Mouse (Mus musculus): Measurements from ENCODE around the gene Nhlrc4. TPM values are rescaled to one million over a fixed set of nuclear protein-coding genes. Genes with fewer than 3 reads are reported as not detected.

The Nhlrc4 gene
- total RNA-seq, 2 experiments from 2014 or later: 0.52 TPM; not detected in 1

DNA sequence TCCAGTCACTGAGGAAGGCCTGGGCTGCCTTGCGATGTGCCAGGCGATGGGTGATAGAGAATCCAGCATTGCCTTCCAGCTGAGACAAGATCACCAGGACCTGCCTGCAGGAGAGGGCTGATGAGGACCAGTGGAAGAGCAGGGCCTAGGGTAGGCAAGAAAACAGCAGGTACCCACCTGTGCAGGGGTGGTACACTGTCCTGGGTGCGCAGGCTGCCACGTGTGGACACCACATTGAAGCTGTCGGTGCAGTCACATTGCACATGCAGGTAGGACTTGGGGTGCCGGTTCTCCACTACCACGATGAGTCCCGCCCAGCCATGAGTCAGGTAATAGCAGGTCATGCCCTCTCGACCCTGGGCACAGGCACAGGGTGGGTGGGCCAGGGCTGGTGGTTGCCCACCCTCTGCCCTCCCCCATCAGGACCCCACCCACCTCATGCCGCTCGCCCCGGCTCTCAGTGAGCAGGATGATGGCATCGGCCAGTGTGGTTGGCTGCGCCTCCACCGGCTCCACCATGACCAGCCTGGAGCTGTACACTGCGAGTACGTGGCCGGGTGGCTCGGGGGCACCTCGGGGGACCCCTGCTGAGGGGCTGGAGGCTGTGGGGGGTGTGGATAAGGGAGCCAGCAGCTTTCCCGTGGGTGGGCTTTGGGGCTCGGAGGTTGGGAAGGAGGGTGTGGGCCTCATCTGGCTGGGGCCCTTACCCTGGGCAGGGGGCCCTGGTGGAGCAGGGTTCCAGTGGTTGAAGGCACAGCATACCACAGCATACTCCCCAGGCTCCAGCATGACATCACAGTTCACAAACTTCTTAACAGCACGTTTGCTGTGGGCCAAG is 15.1 kb upstream of the Nhlrc4 start:
- DNase-seq (ENCODE audit: extremely low spot score in 1 of 2, low spot score in 1 of 2): no peak

GRCm38 (mm10) chr17:25958771-25959494 is 14.2 kb upstream of the Nhlrc4 start:
- DNase-seq (ENCODE audit: extremely low spot score in 1 of 2, low spot score in 1 of 2): no peak

DNA sequence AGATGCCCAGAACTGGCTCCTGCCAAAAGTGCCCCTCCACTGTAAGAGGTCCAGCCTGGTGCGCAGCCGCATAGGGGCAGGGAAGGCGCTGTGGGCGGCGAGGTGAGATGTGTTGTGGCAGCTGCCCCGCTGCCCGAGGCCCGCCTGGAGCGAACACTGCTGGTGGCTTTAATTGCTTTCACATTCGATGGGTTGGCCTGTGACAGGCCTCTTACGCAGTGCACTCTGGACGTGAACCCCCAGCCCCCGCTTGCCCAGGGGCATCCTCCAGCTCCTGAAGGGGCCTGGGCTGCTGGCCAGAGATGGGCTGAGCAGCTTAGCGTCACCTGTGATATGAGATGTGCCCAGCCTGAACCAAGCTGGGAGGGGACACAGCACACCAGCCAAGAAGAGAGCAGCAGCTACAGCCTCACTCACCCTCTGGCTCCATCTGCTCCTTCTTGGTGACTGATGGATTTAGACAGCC is 12.9 kb upstream of the Nhlrc4 start:
- no peak for DNase-seq (ENCODE audit: extremely low spot score in 1 of 2, low spot score in 1 of 2)

- DNase-seq (ENCODE audit: extremely low spot score in 1 of 2, low spot score in 1 of 2): no peak
These were observed 11.9 kb upstream of the Nhlrc4 start for GRCm38 (mm10) chr17:25956631-25957030.

GRCm38 (mm10) chr17:25956201-25956600 is 11.4 kb upstream of the Nhlrc4 start:
- DNase-seq (ENCODE audit: extremely low spot score in 1 of 2, low spot score in 1 of 2): no peak

DNA sequence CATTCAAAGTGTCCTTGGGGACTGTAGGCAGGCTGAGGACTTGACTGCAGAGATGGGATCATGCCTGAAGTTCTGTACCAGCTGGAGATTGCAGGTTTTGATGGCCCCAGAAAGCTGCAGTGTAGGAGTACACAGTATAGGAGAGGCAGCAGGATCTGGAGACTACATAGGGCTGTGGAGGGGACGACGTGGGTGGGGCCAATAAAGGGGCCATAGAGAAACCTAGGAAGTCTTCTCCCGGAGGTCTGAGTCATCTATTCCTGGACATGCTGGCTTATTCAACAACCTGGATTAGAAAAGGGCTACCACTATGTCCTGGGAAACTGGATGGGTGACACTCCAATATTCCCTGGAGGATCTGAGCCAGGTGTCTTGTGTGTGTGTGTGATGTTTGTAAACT is 11.0 kb upstream of the Nhlrc4 start:
- no peak for DNase-seq (ENCODE audit: extremely low spot score in 1 of 2, low spot score in 1 of 2)

- no peak for DNase-seq (ENCODE audit: extremely low spot score in 1 of 2, low spot score in 1 of 2)
These were observed 9.9 kb upstream of the Nhlrc4 start for GRCm38 (mm10) chr17:25954671-25955070.

- no peak for DNase-seq (ENCODE audit: extremely low spot score in 1 of 2, low spot score in 1 of 2)
These were observed 8.4 kb upstream of the Nhlrc4 start for GRCm38 (mm10) chr17:25953161-25953560.

DNA sequence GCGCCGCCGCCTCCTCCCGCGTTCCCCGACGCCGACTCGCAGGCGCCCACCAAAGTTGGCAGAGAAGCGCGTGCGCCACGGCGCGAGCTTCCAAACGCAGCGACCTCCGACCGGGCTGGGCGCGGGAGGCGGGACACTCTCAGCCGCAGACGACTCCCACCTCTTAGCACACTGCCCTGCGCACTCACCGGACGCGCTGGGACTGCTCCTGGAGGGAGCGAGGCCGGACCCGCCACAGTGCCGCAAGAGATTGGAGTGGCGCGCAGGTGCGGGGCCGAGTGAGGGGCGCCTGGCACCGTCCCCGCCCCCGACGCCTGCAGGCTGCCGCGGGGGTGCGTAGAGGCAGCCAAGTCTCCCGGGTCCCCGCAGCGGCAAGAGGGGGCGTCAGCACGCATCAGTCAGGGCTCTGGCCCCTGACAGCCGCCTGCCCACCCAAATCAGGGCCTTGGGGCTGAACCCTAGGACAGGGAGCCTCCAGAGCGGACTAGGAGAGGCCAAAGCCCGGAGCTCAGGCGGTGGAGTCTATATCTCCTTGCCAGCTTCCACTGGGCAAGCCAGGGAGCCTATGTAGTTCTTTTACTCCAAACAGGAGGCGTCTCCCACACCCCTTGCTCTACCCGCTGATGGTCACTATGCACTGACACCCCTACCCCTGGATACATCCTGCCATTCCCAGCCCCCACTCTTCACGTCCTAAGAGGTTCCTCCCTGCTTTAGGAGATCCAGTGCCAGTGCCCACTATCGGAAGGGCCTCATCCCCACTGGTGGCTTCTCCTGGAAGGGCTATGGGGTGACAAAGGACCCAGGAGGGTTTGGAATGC is 7.3 kb upstream of the Nhlrc4 start, which contains the start of gene A930017K11Rik:
A930017K11Rik (minus strand) TSS at position 763 of the 821 bp plus-strand sequence.
- DNase-seq (ENCODE audit: extremely low spot score in 1 of 2, low spot score in 1 of 2): no peak

- DNase-seq (ENCODE audit: extremely low spot score in 1 of 2, low spot score in 1 of 2): no peak
These were observed 6.6 kb upstream of the Nhlrc4 start for GRCm38 (mm10) chr17:25951225-25951802.

- DNase-seq (ENCODE audit: extremely low spot score in 1 of 2, low spot score in 1 of 2): no peak
These were observed 5.9 kb upstream of the Nhlrc4 start for GRCm38 (mm10) chr17:25950706-25951105.

- DNase-seq (ENCODE audit: extremely low spot score in 1 of 2, low spot score in 1 of 2): no peak
These were observed 5.2 kb upstream of the Nhlrc4 start for GRCm38 (mm10) chr17:25949981-25950380.

- DNase-seq (ENCODE audit: extremely low spot score in 1 of 2, low spot score in 1 of 2): no peak
These were observed 3.3 kb upstream of the Nhlrc4 start for GRCm38 (mm10) chr17:25948051-25948450.

DNA sequence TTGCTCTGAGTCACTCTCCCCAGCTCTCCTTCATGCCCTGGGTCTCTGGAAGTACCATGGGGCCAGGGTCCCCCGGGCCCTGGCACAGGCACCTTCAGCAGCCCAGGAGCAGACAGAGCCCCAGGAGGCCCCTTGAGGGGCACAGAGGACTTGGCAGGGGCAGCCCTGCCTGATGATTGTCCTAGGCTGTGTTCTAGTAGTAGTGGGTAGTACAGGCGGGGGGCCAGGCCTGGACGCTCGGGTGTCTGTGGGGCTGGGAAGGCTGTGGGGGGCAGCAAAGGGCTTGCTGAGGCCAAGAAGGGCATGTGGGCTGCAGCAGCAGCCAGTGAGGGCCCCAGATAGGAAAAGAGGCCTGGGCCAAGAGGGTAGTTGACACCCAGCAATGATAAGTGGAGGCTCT is 2.8 kb upstream of the Nhlrc4 start:
- no peak for DNase-seq (ENCODE audit: extremely low spot score in 1 of 2, low spot score in 1 of 2)

- DNase-seq (ENCODE audit: extremely low spot score in 1 of 2, low spot score in 1 of 2): no peak
These were observed 2.1 kb upstream of the Nhlrc4 start for GRCm38 (mm10) chr17:25946891-25947290.

DNA sequence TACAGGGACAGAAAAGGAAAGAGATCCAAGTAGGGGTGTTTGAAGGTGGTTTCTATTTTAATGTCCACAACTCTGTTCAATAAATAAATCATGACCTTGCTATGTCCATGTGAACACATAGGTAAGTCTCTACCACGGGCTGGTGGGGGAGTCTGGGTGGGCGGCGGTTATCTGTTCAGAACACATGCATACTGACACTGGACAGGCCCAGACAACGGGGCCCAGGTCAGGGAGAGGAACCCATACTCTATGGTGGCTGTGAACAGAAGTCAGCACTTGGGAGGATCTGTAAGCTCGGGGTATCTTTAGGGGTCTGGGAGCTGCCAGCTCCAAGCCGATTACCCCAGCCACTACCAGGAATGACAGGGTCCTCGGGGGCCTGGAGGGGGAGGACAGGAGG is 1.6 kb upstream of the Nhlrc4 start:
- no peak for DNase-seq (ENCODE audit: extremely low spot score in 1 of 2, low spot score in 1 of 2)

DNA sequence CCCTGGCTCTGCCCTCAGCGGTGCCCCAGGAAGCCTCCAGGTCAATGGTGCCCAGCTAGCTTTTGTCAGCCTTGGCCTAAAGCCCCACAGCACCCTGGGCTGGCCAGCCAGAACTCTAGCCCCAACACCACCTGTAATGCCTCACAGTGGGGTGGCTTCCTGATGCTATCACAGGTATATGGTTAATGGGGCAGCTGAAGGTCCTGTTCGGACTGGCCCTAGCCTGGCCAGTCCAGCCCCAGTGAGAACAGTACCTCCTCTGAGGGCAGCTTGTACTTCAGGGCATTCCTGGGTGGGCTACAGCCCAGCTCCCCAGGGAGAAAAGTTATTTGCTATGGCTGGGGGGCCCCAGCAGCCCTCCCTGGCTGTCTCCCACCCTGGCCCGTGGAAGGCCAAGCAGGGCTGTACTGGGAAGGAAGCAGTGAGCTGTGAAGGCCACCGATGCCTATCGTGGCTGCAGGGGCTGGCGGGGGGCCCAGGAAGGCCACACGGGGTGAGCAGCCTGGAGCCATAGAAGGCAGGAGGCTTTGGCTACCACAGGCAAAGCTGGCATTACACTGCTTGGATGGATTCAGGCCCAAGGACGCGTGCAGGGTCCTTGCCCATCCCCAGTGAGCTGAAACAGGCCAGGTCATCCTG is 875 bp upstream of the Nhlrc4 start:
- no peak for DNase-seq (ENCODE audit: extremely low spot score in 1 of 2, low spot score in 1 of 2)

DNA sequence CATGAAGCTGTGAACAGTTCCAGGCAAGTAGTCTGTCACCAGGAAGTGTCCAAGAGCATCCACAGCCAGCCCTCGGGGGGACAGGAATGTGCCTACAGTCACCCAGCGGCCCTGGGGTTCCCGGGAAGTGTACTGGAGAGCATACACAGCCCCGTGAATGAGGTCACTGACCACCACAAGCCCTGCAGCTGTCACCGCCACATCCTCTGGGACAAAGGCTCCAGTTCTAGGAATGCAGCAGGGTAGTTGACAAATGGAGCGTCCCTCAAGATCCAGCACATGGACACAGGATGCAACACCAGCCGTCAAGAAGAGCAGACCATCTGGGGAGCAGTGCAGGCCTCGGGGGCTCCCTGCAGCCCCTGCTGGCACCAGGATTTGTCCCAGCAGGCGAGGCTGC is 992 bp downstream of the Nhlrc4 start:
- no peak for DNase-seq (ENCODE audit: extremely low spot score in 1 of 2, low spot score in 1 of 2)

DNA sequence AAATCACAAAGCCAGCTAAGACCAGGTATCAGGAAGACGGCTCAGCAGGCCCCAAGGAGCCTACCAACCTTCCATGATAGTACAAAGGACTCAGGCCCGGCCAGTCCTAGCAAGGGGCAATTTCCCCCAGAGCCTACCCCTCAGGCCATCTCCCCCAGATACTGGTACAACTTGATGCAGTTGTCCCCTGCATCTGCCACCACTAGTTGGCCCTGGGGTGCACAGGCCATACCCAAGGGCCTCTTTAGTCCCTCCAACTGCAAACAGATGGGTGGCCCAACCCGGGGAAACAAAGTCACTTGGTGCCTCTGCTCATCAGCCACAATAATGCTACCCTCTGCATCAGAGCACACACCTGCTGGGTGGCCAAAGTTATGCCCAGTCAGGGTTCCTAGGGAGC is 1.5 kb downstream of the Nhlrc4 start:
- DNase-seq (ENCODE audit: extremely low spot score in 1 of 2, low spot score in 1 of 2): no peak

- no peak for DNase-seq (ENCODE audit: extremely low spot score in 1 of 2, low spot score in 1 of 2)
These were observed 2.1 kb downstream of the Nhlrc4 start for GRCm38 (mm10) chr17:25942597-25943151.

Measured in layer of hippocampus, postnatal 25 days (tissue).